Mouse (Mus musculus) G1E (cell line): ENCODE data around the gene Tti1. TPM values are rescaled to one million over a fixed set of nuclear protein-coding genes. Genes with fewer than 3 reads are reported as not detected.

ENCODE experiments used
- ATAC-seq: 2 replicates; pipeline ENCODE4 v1.8.0; 2016; ENCODE audit warnings: mild to moderate bottlenecking; ENCODE audit not compliant: insufficient number of reproducible peaks, poor library complexity, low FRiP score, severe bottlenecking; ENCODE audit errors: extremely low read depth
- DNase-seq: peaks from one replicate; pipeline ENCODE4 v3.0.0; 2012; ENCODE audit warnings: low spot score
- H3K27me3 ChIP-seq: 2 replicates; pipeline ENCODE4 v1.6.1; 2012; ENCODE audit warnings: mild to moderate bottlenecking, low read length, inconsistent platforms; ENCODE audit not compliant: insufficient read depth
- H3K36me3 ChIP-seq: replicated peaks from 2 replicates; pipeline ENCODE3; 2012; ENCODE audit warnings: mild to moderate bottlenecking, inconsistent platforms
- H3K4me1 ChIP-seq: 2 replicates; pipeline ENCODE4 v1.6.1; 2012; ENCODE audit warnings: low read depth, low read length, inconsistent platforms, mixed read lengths; ENCODE audit not compliant: insufficient read depth
- H3K4me3 ChIP-seq: 2 replicates; pipeline ENCODE4 v1.5.1; 2012; ENCODE audit warnings: low read depth, mild to moderate bottlenecking, inconsistent platforms, low read length, moderate library complexity, mixed read lengths
- H3K9me3 ChIP-seq: replicated peaks from 2 replicates; pipeline ENCODE4 v1.6.1; 2012; ENCODE audit warnings: inconsistent platforms
- CTCF ChIP-seq: IDR thresholded peaks from 2 replicates; pipeline ENCODE4 v1.5.1; 2012; ENCODE audit warnings: low read depth, low read length, inconsistent platforms, mixed read lengths
- GATA1 ChIP-seq: IDR thresholded peaks from 2 replicates; pipeline ENCODE4 v1.6.1; 2012; ENCODE audit warnings: borderline replicate concordance, low read length, inconsistent platforms, mixed read lengths
- GATA2 ChIP-seq: IDR thresholded peaks from 2 replicates; pipeline ENCODE4 v1.6.1; 2012; ENCODE audit warnings: low read depth, low read length, inconsistent platforms, borderline replicate concordance
- POLR2AphosphoS5 ChIP-seq: IDR thresholded peaks from 2 replicates; pipeline ENCODE4 v1.6.1; 2012; ENCODE audit warnings: low read depth, low read length, inconsistent platforms; ENCODE audit not compliant: insufficient replicate concordance
- TAL1 ChIP-seq: conservative IDR thresholded peaks from 2 replicates; pipeline ENCODE4 v1.6.1; 2012; ENCODE audit warnings: low read depth, low read length, inconsistent platforms, mixed read lengths
- polyA plus RNA-seq: library from polyadenylated mRNA; stranded (reverse); fragments of >175 nt; gene quantifications from 2 replicates; pipeline ENCODE4 v1.2.3, GENCODE M21; 2012
- total RNA-seq, 2 experiments: library from RNA; stranded (forward) in 1 of 2; stranded (reverse) in 1 of 2; fragments of 200-1000 nt in 1 of 2; fragments of >200 nt in 1 of 2; fragmentation: Nextera tagmentation in 1 of 2; gene quantifications; 2 replicates each; pipeline ENCODE4 v1.2.3; 2014 to 2017

The Tti1 gene
- total and polyA plus RNA-seq, 3 experiments, result 9.4 to 39.7 (median 24.7) TPM

GRCm38 (mm10) chr2:157974604-157975501 is 53.4 kb downstream of the Tti1 start:
- no peak for ATAC-seq
- Histone ChIP-seq H3K4me3 (no peak overlapping the region), H3K36me3 (peaks cover 5% of the 10 kb centered on the region)

GRCm38 (mm10) chr2:157970669-157971068 is 57.6 kb downstream of the Tti1 start:
- ATAC-seq, result no peak
- no peak for TF ChIP-seq CTCF
- no peak for TF ChIP-seq POLR2AphosphoS5
- TF ChIP-seq GATA2, result no peak
- TF ChIP-seq GATA1, result no peak
- no peak for TF ChIP-seq TAL1
- Histone ChIP-seq H3K9me3 (no peaks in the 10 kb centered on the region), H3K4me1 (no peaks in the 10 kb centered on the region), H3K27me3 (peaks cover 7% of the 10 kb centered on the region; the same call in 1 of the 2 replicates), H3K4me3 (no peak overlapping the region), H3K36me3 (no peaks in the 10 kb centered on the region)
- peak; percentile 29 for DNase-seq

More at GRCm38 (mm10) chr2:157974604-157975501, 53.4 kb downstream of the Tti1 start:
- no peak for DNase-seq
- TF ChIP-seq GATA1 (no peak), TAL1 (no peak), POLR2AphosphoS5 (no peak), CTCF (no peak), GATA2 (no peak)
- H3K4me1 ChIP-seq, result no peaks in the 10 kb centered on the region
- no peaks in the 10 kb centered on the region for H3K27me3 ChIP-seq
- H3K9me3 ChIP-seq, result no peaks in the 10 kb centered on the region

GRCm38 (mm10) chr2:157970124-157970523 is 58.1 kb downstream of the Tti1 start:
- Histone ChIP-seq H3K36me3 (no peaks in the 10 kb centered on the region), H3K27me3 (peaks cover 7% of the 10 kb centered on the region; the same call in 1 of the 2 replicates), H3K4me3 (no peak overlapping the region), H3K4me1 (no peaks in the 10 kb centered on the region), H3K9me3 (no peaks in the 10 kb centered on the region)
- TF ChIP-seq GATA1, result no peak
- no peak for TF ChIP-seq GATA2
- no peak for TF ChIP-seq CTCF
- no peak for TF ChIP-seq TAL1
- TF ChIP-seq POLR2AphosphoS5, result no peak
- no peak for DNase-seq
- no peak for ATAC-seq

GRCm38 (mm10) chr2:157967856-157968255 is 60.4 kb downstream of the Tti1 start:
- TF ChIP-seq POLR2AphosphoS5, result no peak
- TF ChIP-seq CTCF, result no peak
- TF ChIP-seq TAL1, result no peak
- no peak for TF ChIP-seq GATA2
- no peak for TF ChIP-seq GATA1
- Histone ChIP-seq H3K27me3 (peaks cover 7% of the 10 kb centered on the region; the same call in 1 of the 2 replicates), H3K4me1 (no peaks in the 10 kb centered on the region), H3K4me3 (no peak overlapping the region), H3K36me3 (no peaks in the 10 kb centered on the region), H3K9me3 (no peaks in the 10 kb centered on the region)
- ATAC-seq, result no peak
- DNase-seq, result no peak

- DNase-seq (no peak), ATAC-seq (no peak)
- TF ChIP-seq CTCF (no peak), GATA2 (no peak), POLR2AphosphoS5 (no peak), TAL1 (no peak), GATA1 (no peak)
- Histone ChIP-seq H3K4me1 (no peaks in the 10 kb centered on the region), H3K27me3 (peaks cover 2% of the 10 kb centered on the region; the same call in 1 of the 2 replicates), H3K36me3 (no peaks in the 10 kb centered on the region), H3K9me3 (no peaks in the 10 kb centered on the region), H3K4me3 (no peak overlapping the region)
Observed at GRCm38 (mm10) chr2:157957707-157958108, 70.5 kb downstream of the Tti1 start.

- Histone ChIP-seq H3K4me3 (no peak overlapping the region), H3K27me3 (peaks cover 2% of the 10 kb centered on the region; the same call in 1 of the 2 replicates), H3K36me3 (no peaks in the 10 kb centered on the region), H3K4me1 (no peaks in the 10 kb centered on the region), H3K9me3 (no peaks in the 10 kb centered on the region)
- no peak for ATAC-seq
- TF ChIP-seq POLR2AphosphoS5 (no peak), GATA2 (no peak), CTCF (no peak), TAL1 (no peak), GATA1 (no peak)
- DNase-seq, result no peak
Observed at GRCm38 (mm10) chr2:157953978-157954377, 74.3 kb downstream of the Tti1 start.
